Mouse (Mus musculus) 416B (cell line): Measurements from ENCODE around the gene Slc24a3.

Source experiments
- DNase-seq: peaks from one replicate; pipeline ENCODE4 v3.0.0; 2011; ENCODE audit warnings: low read depth

Slc24a3 gene

GRCm38 (mm10) chr2:145279336-145279735 lies 111.8 kb downstream of the Slc24a3 start:
- no peak for DNase-seq

GRCm38 (mm10) chr2:145283746-145284145 lies 116.2 kb downstream of the Slc24a3 start:
- peak; percentile 66 for DNase-seq

- DNase-seq, result no peak
Observed at GRCm38 (mm10) chr2:145288501-145288900, 120.9 kb downstream of the Slc24a3 start.

- peak; percentile 72 for DNase-seq
Observed at GRCm38 (mm10) chr2:145291473-145291872, 123.9 kb downstream of the Slc24a3 start.

GRCm38 (mm10) chr2:145292196-145292595 lies 124.6 kb downstream of the Slc24a3 start:
- no peak for DNase-seq

GRCm38 (mm10) chr2:145292816-145293215 lies 125.3 kb downstream of the Slc24a3 start:
- no peak for DNase-seq

GRCm38 (mm10) chr2:145296906-145297305 lies 129.4 kb downstream of the Slc24a3 start:
- no peak for DNase-seq

- peak; percentile 35 for DNase-seq
Observed at GRCm38 (mm10) chr2:145299914-145300699, 132.6 kb downstream of the Slc24a3 start.

- peak; percentile 17 for DNase-seq
Observed at GRCm38 (mm10) chr2:145307231-145307883, 139.8 kb downstream of the Slc24a3 start.

- DNase-seq, result no peak
Observed at GRCm38 (mm10) chr2:145318916-145319315, 151.4 kb downstream of the Slc24a3 start.

- DNase-seq, result peak; percentile 71
Observed at GRCm38 (mm10) chr2:145321287-145321686, 153.7 kb downstream of the Slc24a3 start.

- DNase-seq, result no peak
Observed at GRCm38 (mm10) chr2:145321755-145322154, 154.2 kb downstream of the Slc24a3 start.

- no peak for DNase-seq
Observed at GRCm38 (mm10) chr2:145324477-145324876, 156.9 kb downstream of the Slc24a3 start.

GRCm38 (mm10) chr2:145325852-145326251 lies 158.3 kb downstream of the Slc24a3 start:
- DNase-seq, result no peak

GRCm38 (mm10) chr2:145326544-145326943 lies 159.0 kb downstream of the Slc24a3 start:
- DNase-seq, result no peak

- no peak for DNase-seq
Observed at GRCm38 (mm10) chr2:145329756-145330155, 162.2 kb downstream of the Slc24a3 start.

GRCm38 (mm10) chr2:145331525-145331924 lies 164.0 kb downstream of the Slc24a3 start:
- no peak for DNase-seq

- DNase-seq, result no peak
Observed at GRCm38 (mm10) chr2:145333466-145333865, 165.9 kb downstream of the Slc24a3 start.

GRCm38 (mm10) chr2:145336406-145336805 lies 168.9 kb downstream of the Slc24a3 start:
- no peak for DNase-seq

GRCm38 (mm10) chr2:145340816-145341215 lies 173.3 kb downstream of the Slc24a3 start:
- no peak for DNase-seq

GRCm38 (mm10) chr2:145342956-145343355 lies 175.4 kb downstream of the Slc24a3 start:
- no peak for DNase-seq

- no peak for DNase-seq
Observed at GRCm38 (mm10) chr2:145344521-145344920, 177.0 kb downstream of the Slc24a3 start.

GRCm38 (mm10) chr2:145353801-145354200 lies 186.2 kb downstream of the Slc24a3 start:
- no peak for DNase-seq
